Mouse (Mus musculus) R1 (cell line): ENCODE data around the gene Pithd1.
A peak's percentile ranks its signal among the peaks of the same experiment; 100 is the strongest.
"Not testable (repeated sequence)": the region's sequence is repeated elsewhere in the genome, so short reads cannot be mapped to it uniquely, and the experiment has no call there.

ENCODE experiments used
- DNase-seq: peaks from one replicate; pipeline ENCODE4 v3.0.0-alpha.2; 2018; ENCODE audit warnings: low read depth, low spot score

The Pithd1 gene

DNA sequence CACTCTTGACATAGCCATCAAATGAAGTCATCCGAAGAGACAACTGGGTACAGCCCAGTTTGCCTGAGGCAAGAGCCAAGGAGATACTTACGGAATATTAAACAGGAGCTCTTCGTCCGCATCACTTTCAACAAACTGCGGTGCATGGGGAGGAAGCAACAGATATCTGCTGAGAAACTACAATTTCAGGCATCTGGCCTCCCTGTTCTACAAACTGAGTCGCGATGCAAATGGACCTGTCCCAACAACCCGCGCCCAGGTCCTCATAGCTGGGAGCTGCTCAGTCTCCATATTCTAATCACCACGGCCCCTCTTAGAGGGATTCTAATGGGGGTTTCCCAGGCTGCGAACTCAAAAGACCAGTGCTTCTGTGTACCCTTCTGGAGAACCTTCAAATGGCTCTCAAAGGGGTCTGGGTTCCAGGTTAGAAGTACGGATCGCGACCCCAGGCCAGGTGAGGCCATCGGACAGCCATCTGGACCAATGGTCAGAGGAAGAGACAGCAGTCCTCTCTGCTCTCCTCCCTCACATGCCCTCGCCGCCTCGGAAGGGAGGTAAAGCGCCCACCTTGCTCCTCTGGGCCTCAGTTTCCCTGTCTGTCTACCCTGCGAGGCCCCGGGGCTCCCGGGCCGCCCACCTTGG, 642 bp downstream of the Pithd1 start:
- peak; percentile 26 for DNase-seq

GRCm38 (mm10) chr4:135985769-135986168, 1.3 kb downstream of the Pithd1 start:
- DNase-seq, result no peak

DNA sequence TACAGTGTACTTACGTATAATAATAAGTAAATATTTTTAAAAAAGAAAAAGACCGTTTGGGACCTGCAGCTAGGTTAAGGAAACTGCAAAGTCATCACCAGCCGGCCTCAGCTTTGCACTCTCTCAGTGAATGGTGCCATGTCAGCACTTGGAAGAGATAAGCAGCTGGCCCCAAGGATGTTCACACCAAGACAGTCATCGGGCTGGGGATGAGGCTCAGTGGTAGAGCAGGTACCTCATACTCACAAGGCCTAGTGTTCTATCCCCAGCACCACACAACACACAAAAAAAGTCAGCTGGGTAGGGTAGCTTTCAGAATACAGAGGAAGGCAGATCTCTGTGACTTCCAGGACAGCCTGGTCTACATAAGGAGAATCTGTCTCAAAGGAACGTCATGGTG, 1.9 kb downstream of the Pithd1 start:
- no peak for DNase-seq

DNA sequence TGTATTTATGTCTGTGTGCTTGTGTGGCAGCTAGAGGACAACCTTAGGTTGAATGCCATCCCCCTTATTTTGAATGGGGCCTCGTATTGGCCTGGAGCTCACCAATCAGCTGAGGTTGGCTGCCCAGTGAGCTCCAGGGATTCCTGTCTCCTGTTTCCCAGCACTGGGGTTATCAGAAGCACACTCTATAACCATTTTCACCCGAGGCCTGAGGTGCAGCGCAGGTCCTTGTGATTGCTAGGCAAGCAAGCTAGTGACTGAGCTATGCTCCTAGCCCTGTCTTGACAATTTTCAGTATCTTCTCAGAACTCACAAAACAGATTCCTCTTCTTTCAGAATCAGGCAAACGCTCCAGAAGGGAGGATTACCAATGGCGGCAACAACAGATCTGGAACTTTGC, 2.5 kb downstream of the Pithd1 start:
- DNase-seq, result no peak

DNA sequence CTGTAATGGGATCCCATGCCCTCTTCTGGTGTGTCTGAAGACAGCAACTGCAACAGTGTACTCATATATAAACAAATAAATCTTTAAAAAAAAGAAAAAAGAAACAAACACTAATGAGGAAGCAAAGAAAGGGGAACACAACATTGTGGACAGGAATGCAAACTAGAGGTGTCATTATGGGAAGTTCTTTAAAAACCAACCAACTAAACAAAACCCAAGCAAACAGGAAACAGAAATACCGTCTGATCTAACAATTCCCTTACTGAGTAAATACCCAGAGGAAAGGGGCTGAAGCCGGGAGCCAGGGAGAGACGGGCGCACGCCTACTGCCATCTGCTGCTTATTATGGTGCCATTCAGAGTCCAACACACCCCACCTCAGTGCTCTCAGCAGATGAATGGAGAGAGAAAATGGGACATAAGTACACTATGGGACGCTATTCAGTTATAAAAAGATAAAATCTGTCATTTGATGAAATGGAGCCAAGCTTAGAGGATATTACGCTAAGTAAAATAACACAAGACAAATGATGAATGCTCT, 5.5 kb downstream of the Pithd1 start:
- DNase-seq, result no peak

DNA sequence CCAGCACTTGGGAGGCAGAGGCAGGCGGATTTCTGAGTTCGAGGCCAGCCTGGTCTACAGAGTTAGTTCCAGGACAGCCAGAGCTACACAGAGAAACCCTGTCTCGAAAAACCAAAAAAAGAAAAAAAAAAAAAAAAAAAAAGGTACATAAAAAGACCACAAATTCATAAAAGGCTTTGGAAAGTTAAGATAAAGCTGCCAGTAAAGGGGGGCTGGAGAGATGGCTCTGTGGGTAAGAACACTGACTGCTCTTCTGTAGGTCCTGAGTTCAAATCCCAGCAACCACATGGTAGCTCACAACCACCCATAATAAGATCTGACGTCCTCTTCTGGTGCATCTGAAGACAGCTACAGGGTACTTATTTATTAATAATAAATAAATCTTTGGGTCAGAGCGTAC, 6.8 kb downstream of the Pithd1 start:
- not testable (repeated sequence) for DNase-seq

DNA sequence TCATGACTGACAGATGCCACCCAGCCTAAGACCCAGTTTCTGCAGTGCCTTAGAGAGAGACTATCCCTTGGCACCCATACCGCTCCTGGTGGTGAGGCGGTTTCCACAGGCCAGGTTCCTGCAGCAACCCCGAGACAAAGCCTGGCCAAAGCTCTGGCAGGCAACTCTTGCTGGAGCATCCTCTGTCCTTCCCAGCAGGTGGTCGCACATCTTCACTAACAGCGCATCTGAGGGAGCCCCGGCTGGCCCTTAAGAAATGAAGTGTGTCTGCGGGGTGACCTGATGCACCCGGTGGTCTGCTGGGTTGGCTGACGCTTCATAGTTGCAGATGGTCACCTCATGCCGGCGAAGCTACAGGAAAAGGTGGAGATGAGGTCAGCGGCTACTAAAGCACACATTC, 10.9 kb downstream of the Pithd1 start:
- no peak for DNase-seq

- no peak for DNase-seq
These were observed 13.9 kb downstream of the Pithd1 start for GRCm38 (mm10) chr4:135972911-135973811.

DNA sequence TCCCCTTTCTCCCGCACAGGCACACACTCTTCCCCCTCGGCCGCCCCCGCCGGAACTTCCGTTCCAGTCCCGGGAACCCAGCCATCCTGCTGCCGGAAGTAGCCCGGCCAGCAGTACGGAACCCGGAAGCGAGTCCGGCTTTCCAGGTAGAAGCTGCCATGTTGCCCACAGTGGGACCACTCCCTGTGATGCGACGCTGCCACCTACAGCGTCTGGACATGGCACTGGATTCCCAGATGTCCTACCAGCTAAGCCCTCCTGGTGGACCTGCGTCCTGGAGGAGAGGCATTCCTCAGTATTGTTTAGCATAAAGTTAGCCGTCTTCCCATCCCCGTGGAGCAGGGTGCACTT, 14.5 kb downstream of the Pithd1 start, which contains the start of gene Lypla2:
TSS of gene Lypla2 (minus strand) at position 71 of the 351 bp plus-strand sequence.
- DNase-seq, result peak; percentile 79

GRCm38 (mm10) chr4:135971805-135972555, 15.1 kb downstream of the Pithd1 start:
- peak; percentile 54 for DNase-seq

GRCm38 (mm10) chr4:135970585-135970984, 16.5 kb downstream of the Pithd1 start:
- DNase-seq, result no peak

DNA sequence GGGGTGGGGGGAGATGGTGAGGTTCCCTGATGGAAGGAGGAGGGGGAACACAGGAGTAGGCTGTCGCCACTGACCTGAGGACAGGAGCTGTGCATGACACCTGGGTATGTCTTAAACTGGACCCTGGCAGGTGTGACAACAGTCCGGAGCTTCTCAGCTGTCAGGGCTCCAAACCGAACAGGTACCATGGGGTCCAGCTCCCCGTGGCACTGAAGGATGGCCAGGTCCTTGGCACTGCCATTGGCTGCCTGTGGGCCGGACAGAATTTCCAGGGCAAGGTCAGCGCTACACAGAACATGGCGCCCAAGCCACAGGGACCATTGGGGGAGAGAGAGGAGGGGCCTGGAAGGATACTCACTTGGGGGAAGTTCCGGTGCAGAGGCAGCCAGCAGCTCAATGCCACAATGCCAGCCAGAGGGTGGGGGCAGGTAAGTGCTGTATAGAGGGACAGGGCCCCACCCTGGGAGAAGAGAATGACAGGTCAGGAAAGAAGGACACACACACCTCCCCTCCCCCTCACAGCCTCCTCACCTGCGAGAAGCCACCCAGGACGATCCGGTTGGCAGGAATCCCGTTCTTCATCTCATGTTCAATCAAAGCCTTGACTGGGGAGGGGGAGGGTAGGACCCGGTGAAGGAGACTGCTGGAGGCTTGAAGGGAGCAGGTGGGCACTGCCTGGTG, 17.9 kb downstream of the Pithd1 start:
- DNase-seq, result no peak

DNA sequence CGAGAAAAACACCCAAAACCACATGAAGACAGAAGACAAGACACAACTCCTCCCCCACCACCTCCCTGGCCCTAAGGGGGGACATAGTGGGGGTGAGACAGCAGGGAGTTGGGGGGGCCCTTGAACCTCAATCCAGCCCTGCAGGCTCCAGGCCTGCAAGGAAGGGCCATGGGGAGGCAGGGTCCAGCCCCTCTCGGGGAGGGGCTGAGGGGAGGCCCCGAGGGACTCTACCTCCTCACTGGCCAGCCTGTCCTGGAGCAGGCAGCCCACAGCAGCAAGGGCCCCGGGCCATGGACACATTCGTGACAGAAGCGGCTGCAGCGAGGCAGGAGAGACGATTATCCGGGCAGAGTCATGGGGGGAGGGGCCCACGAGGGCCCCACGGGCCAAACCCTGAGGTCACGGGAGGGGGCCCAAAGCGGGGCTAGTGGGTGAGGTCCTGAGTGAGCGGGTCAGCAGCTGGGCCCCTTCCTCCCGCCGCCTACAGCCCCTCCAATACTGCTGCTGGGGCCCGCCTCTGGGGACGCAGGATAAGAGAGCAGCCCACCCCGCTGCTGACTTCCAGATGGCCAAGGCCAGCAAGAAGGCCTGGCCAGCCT, 18.7 kb downstream of the Pithd1 start:
- no peak for DNase-seq

GRCm38 (mm10) chr4:135967086-135967760, 19.8 kb downstream of the Pithd1 start:
- DNase-seq, result no peak

DNA sequence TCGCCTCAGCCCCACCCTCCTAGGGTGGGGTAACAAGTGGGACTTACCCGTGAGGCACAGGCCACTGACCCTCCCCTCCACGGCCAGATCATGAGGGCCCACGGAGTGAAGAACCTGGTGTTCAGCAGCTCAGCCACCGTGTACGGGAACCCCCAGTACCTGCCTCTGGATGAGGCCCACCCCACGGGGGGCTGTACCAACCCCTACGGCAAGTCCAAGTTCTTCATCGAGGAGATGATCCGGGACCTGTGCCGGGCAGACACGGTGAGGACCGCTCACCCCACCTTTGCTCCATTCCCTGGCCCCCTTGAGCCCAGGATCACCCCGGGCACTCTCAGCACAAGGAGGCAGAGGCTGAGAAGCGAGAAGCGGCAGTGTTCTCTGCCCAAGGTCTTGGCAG, 20.8 kb downstream of the Pithd1 start:
- no peak for DNase-seq

- DNase-seq, result no peak
These were observed 22.0 kb downstream of the Pithd1 start for GRCm38 (mm10) chr4:135965113-135965512.

DNA sequence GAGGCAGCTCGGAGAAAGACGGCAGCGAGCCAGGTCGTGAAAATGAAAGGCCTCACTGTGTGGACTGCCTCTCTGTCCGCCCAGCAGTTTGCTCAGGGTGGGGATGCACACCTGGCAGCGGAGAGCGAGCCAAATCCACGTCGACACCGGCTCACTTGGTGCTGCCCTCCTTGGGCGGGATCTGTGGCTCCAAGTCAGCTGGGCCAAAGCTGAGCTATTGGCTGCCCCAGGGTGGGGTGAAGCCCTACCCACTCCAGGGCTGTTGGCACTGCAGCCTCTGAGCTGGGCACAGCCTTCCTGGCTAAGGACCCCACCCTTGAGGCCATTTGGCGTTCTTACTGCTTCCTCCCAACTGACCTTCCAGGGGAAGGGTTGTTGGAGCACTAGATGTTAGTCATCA, 22.6 kb downstream of the Pithd1 start:
- DNase-seq, result no peak

DNA sequence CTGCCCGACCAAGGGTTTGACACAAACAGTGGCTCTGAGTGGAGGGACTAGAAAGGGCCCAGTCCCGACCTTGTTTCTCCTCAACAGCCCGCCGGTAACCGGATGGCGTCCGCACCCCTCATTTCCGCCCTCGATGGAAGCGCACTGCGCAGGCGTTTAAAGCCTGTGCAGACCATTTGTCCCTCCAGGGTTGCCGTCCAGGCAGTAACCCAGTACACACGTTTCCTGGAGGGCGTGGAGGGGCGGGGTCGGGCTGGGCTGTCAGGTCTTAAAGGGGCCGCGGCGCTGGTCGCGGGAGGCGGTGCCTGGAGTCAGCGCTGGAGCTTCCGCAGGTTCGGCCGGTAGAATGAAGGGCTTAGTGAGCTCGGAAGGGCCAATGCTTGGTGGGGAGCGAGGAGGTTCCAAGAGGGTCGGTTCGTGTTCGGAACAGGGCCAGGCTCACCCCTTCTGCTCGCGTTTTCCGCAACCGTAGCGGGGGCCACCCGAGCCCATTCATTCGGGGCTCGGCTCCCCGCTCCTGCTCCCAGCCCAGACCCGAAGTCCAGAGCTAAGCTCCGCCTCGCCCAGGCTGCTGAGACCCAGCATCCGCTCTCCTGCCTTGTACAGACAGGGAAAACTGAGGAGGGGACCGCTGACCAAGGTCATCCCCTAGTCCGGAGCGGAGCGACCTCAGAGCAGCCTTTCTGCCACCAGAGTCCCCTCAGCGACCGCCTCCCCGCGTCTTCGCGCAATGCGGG, 23.4 kb downstream of the Pithd1 start, which contains the start of gene Gale:
TSS of gene Gale (plus strand) at position 271 of the 737 bp plus-strand sequence.
- peak; percentile 99 for DNase-seq

- peak; percentile 75 for DNase-seq
These were observed 24.1 kb downstream of the Pithd1 start for GRCm38 (mm10) chr4:135962946-135963345.

GRCm38 (mm10) chr4:135962198-135962597, 24.9 kb downstream of the Pithd1 start:
- no peak for DNase-seq
